In the genomic region with DNA sequence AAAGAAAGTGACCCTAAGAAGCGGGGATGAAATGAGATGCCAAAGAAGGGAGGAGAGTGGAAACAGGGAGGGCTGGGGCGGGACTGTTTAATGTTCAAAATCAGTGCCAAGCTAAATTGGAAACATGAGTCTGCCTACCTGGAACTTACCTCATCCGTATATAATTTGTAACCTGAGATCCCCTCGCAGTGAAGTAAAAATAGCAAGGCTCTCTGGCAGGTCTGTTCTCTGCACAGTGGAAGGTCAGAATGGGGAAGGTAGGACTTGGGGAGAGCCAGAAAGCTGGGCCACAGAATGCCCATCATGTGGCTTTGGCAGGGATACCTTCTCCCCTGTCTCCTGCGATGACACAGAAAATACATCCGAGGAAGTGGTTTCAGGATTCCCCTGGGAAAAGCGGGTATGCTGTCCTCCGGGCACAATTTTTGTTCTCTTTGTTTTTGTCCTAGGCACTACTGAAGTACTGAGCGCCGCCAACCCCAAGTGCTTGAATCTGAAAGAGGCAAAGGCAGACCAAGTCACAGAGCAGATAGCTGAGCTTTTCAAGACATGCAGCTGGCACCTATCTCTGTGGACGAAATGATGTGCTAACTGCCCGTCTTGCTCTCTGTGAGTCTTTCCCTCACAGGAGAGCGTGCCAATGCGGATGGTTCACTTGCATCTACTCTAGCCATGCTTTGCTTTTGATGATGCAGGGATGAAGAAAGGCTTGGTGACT, we compare ENCODE assay signal across 8 mouse cellular contexts.
DNase-seq lines count a peak whose midpoint lies in the region; ATAC-seq and TF ChIP-seq lines count a peak whose summit lies in the region.

No protein-coding gene starts in this region.

- TF ChIP-seq CTCF in lung, adult 2 months (IDR thresholded peaks at IDR 0.05; ENCODE audit: insufficient read depth, low read length) = no peak

- 56% methylated on average over 14 of the region's 14 CpGs for WGBS in lung, adult 2 months
- 89% methylated on average over 14 of the region's 14 CpGs for WGBS in midbrain, embryonic 13.5 days

- H3K4me2 ChIP-seq in midbrain, embryonic 13.5 days (replicated peaks) = no peak overlapping the region

- no peak for TF ChIP-seq POLR2A in lung, adult 2 months (IDR thresholded peaks at IDR 0.05; ENCODE audit: borderline replicate concordance, extremely low read depth, low read depth, low read length)

- H3K36me3 ChIP-seq in midbrain, embryonic 13.5 days = no peaks in the 10 kb centered on the region

- H3K4me1 ChIP-seq in lung, adult 2 months (ENCODE audit: control insufficient read depth, insufficient read depth, low read length) = no peaks in the 10 kb centered on the region
- no peaks in the 10 kb centered on the region for H3K4me1 ChIP-seq in midbrain, embryonic 13.5 days (replicated peaks)

- DNase-seq in lung, adult 2 months = peak; percentile 10
- DNase-seq in lung, postnatal 10 days = no peak
- DNase-seq in heart, adult 9 months (ENCODE audit: low spot score in 2 of 2) = peak; percentile 71 to 72
- peak; percentile 8 for DNase-seq in kidney, postnatal 10 days
- DNase-seq in thymus, postnatal 14 days = no peak
- no peak for DNase-seq in thymus, postnatal 10 days (ENCODE audit: low spot score in 2 of 2)
- no peak for DNase-seq in adrenal gland, postnatal 25 days

- H3K9ac ChIP-seq in midbrain, embryonic 13.5 days (replicated peaks) = no peak overlapping the region

- no peaks in the 10 kb centered on the region for H3K9me3 ChIP-seq in midbrain, embryonic 13.5 days

- H3K27ac ChIP-seq in midbrain, embryonic 13.5 days = no peak overlapping the region

- no peak for ATAC-seq in midbrain, embryonic 13.5 days

- no peak overlapping the region for H3K4me3 ChIP-seq in lung, adult 2 months (replicated peaks; ENCODE audit: extremely low read depth, low read depth, low read length)
- H3K4me3 ChIP-seq in midbrain, embryonic 13.5 days (replicated peaks) = no peak overlapping the region

- no peaks in the 10 kb centered on the region for H3K27me3 ChIP-seq in midbrain, embryonic 13.5 days

Comparison
In these comparisons a context has a peak if more than half of its experiments do, and no peak if none do; other contexts are left out.
1. DNase-seq: peak in lung, adult 2 months (single experiment), heart, adult 9 months (2 of 2) and kidney, postnatal 10 days (single experiment); none in lung, postnatal 10 days (single experiment), thymus, postnatal 14 days (single experiment), thymus, postnatal 10 days (0 of 2) and adrenal gland, postnatal 25 days (single experiment).